Mouse (Mus musculus) CH12.LX (cell line): ENCODE measurements around the gene Pmp22. TPM values are rescaled to one million over a fixed set of nuclear protein-coding genes. Genes with fewer than 3 reads are reported as not detected.

Experiments
- DNase-seq: peaks from one replicate; pipeline ENCODE4 v3.0.0-alpha.2; 2013; ENCODE audit errors: extremely low read depth
- H3K27ac ChIP-seq: 2 replicates; pipeline ENCODE4 v1.5.1; 2012; ENCODE audit warnings: low read depth, mild to moderate bottlenecking, control low read depth, moderate library complexity; ENCODE audit not compliant: insufficient read depth
- H3K27me3 ChIP-seq: replicated peaks from 2 replicates; pipeline ENCODE3; 2012; ENCODE audit warnings: inconsistent platforms
- H3K36me3 ChIP-seq, 2 experiments: replicated peaks in 1 of 2; 2 replicates each; pipeline versions ENCODE3 to v1.6.1; 2012; ENCODE audit warnings: inconsistent platforms in 1 of 2, low read length in 1 of 2, mild to moderate bottlenecking in 1 of 2, mixed read lengths in 1 of 2, moderate library complexity in 1 of 2; ENCODE audit not compliant: control insufficient read depth in 1 of 2, insufficient read depth in 1 of 2
- H3K4me1 ChIP-seq, 2 experiments: 2 replicates each; pipeline ENCODE4 v1.6.1; 2012; ENCODE audit warnings: inconsistent platforms in 1 of 2, moderate library complexity in 1 of 2; ENCODE audit not compliant: insufficient read depth in 2 of 2, control insufficient read depth in 1 of 2
- H3K4me2 ChIP-seq: 2 replicates; pipeline ENCODE4 v1.6.1; 2012; ENCODE audit warnings: low read depth, mild to moderate bottlenecking, control low read depth; ENCODE audit not compliant: poor library complexity, insufficient read depth, severe bottlenecking
- H3K4me3 ChIP-seq, 3 experiments: fragments of 150-350 bp in 1 of 3; sonication (generic) in 1 of 3; replicated peaks in 1 of 3; 2 replicates each; pipeline versions ENCODE3 to v1.5.1; 2011 to 2012; ENCODE audit warnings: low read depth in 2 of 3, low read length in 2 of 3, mild to moderate bottlenecking in 2 of 3, moderate library complexity in 2 of 3, control low read depth in 1 of 3, improper control_type of control experiment in 1 of 3, inconsistent platforms in 1 of 3, mixed read lengths in 1 of 3; ENCODE audit not compliant: poor library complexity in 1 of 3
- H3K79me2 ChIP-seq: replicated peaks from 2 replicates; pipeline ENCODE4 v1.6.1; 2012; ENCODE audit warnings: mild to moderate bottlenecking, moderate library complexity; ENCODE audit not compliant: control insufficient read depth, poor library complexity, insufficient read depth, severe bottlenecking; ENCODE audit errors: extremely low read depth
- H3K9ac ChIP-seq: 2 replicates; pipeline ENCODE4 v1.6.1; 2012; ENCODE audit warnings: low read depth, mild to moderate bottlenecking, control low read depth, moderate library complexity; ENCODE audit not compliant: insufficient read depth
- H3K9me3 ChIP-seq: replicated peaks from 2 replicates; pipeline ENCODE3; 2012; ENCODE audit warnings: low read length, inconsistent platforms, mixed read lengths
- BHLHE40 ChIP-seq: IDR thresholded peaks from 2 replicates; pipeline ENCODE4 v1.6.1; 2011; ENCODE audit warnings: mild to moderate bottlenecking, low read depth, low read length, improper control_type of control experiment
- CHD1 ChIP-seq: IDR thresholded peaks from 2 replicates; pipeline ENCODE4 v1.6.1; 2012; ENCODE audit warnings: low read depth, low read length, improper control_type of control experiment, inconsistent platforms
- CTCF ChIP-seq, 2 experiments: IDR thresholded peaks in 1 of 2; conservative IDR thresholded peaks in 1 of 2; 2 replicates each; pipeline ENCODE4 v1.5.1; 2011 to 2012; ENCODE audit warnings: low read depth in 2 of 2, low read length in 2 of 2, improper control_type of control experiment in 1 of 2, inconsistent platforms in 1 of 2, mild to moderate bottlenecking in 1 of 2, moderate library complexity in 1 of 2
- ELF1 ChIP-seq: IDR thresholded peaks from 2 replicates; pipeline ENCODE4 v1.6.1; 2014; ENCODE audit warnings: low read depth, mild to moderate bottlenecking, inconsistent platforms, low read length, improper control_type of control experiment
- EP300 ChIP-seq: IDR thresholded peaks from 2 replicates; pipeline ENCODE4 v1.6.1; 2011; ENCODE audit warnings: low read length, improper control_type of control experiment
- ETS1 ChIP-seq: conservative IDR thresholded peaks from 2 replicates; pipeline ENCODE4 v1.6.1; 2012; ENCODE audit warnings: low read depth, mild to moderate bottlenecking, inconsistent platforms, low read length, improper control_type of control experiment, moderate library complexity
- IRF4 ChIP-seq: IDR thresholded peaks from 2 replicates; pipeline ENCODE4 v1.6.1; 2014; ENCODE audit warnings: low read depth, mild to moderate bottlenecking, inconsistent platforms, low read length, improper control_type of control experiment
- KAT2A ChIP-seq: IDR thresholded peaks from 2 replicates; pipeline ENCODE4 v1.6.1; 2012; ENCODE audit warnings: low read length, improper control_type of control experiment, inconsistent platforms; ENCODE audit not compliant: insufficient replicate concordance
- MAZ ChIP-seq: IDR thresholded peaks from 2 replicates; pipeline ENCODE4 v1.6.1; 2012; ENCODE audit warnings: low read depth, mild to moderate bottlenecking, inconsistent platforms, low read length, improper control_type of control experiment, moderate library complexity
- MEF2A ChIP-seq: IDR thresholded peaks from 2 replicates; pipeline ENCODE4 v1.6.1; 2014; ENCODE audit warnings: low read depth, mild to moderate bottlenecking, inconsistent platforms, low read length, improper control_type of control experiment, borderline replicate concordance
- MXI1 ChIP-seq: IDR thresholded peaks from 2 replicates; pipeline ENCODE4 v1.6.1; 2011; ENCODE audit warnings: mild to moderate bottlenecking, low read depth, low read length, improper control_type of control experiment
- NELFE ChIP-seq: IDR thresholded peaks from 2 replicates; pipeline ENCODE4 v1.6.1; 2011; ENCODE audit warnings: low read depth, low read length, improper control_type of control experiment
- PAX5 ChIP-seq: IDR thresholded peaks from 2 replicates; pipeline ENCODE4 v1.6.1; 2012; ENCODE audit warnings: low read length, inconsistent platforms, mixed read lengths
- RCOR1 ChIP-seq: conservative IDR thresholded peaks from 2 replicates; pipeline ENCODE4 v1.6.1; 2012; ENCODE audit warnings: low read depth, mild to moderate bottlenecking, inconsistent platforms, low read length, improper control_type of control experiment
- TCF12 ChIP-seq: IDR thresholded peaks from 2 replicates; pipeline ENCODE4 v1.6.1; 2014; ENCODE audit warnings: low read depth, mild to moderate bottlenecking, inconsistent platforms, low read length, improper control_type of control experiment
- dilution Hi-C: fragments of 300-500 bp; cut with MboI; formaldehyde crosslinking; loops from 2 replicates; pipeline ENCODE4 v1.14.3; 2020; ENCODE audit warnings: low sequenced_read_pairs; ENCODE audit not compliant: extremely low pct_unique_long_range_greater_than_20kb, extremely low pct_ligation_motif_present
- in situ Hi-C: fragments of 300-500 bp; cut with MboI; formaldehyde crosslinking; loops from 3 replicates; pipeline ENCODE4 v1.14.3; 2019; ENCODE audit warnings: low sequenced_read_pairs, low pct_ligation_motif_present, low pct_unique_long_range_greater_than_20kb, mixed read lengths
- polyA plus RNA-seq: library from polyadenylated mRNA; unstranded; fragments of >175 nt; gene quantifications from 2 replicates; pipeline ENCODE4 v1.2.1, GENCODE M21; 2012; ENCODE audit warnings: low read depth; ENCODE audit not compliant: insufficient read length
- total RNA-seq, 2 experiments: library from RNA; depleted of rRNA; stranded (reverse); fragments of 300-350 nt in 1 of 2; fragments of >200 nt in 1 of 2; gene quantifications; 2 replicates each; pipeline ENCODE4 v1.2.3; 2012 to 2014

Pmp22 gene
- total and polyA plus RNA-seq, 3 experiments, result not detected

DNA sequence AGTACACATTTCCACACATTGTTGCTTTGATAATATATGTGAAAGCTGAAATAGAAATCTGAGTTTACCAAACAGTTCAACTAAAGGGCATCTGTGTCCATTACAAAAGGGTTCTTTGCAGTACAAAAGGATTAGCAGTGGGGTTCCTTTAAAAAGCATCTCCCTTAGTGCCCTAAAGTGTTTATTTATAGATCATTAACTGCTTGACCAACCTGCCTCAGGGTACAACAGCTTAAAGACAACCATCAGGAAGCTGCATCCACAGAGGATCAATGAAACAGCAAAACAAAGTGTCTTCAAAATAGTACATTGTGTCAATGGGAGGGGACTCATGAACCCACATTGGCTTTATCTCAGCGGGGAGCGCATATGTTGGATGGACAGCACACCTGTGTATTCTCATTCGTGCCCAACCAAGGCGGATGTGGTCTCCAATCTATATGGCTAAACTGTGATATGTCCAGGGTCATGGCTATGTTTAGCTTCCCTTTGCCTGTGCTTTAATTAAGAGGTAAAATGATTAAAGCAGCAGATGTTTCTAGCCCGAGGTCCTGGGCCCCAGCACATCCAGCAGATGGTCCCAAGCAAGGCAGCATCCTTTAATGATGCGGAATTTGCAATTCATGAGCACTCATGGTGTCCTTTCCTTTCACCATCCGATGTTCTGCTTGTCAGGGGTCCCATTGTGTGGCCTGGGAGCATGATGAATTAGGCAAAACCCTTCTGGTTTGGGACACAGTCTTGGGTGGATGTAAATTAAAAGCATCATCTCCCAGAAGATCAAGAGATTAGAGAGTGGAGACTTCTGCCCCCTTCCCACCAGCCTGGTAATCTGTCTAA lies 51.7 kb downstream of the Pmp22 start:
- Histone ChIP-seq H3K9me3 (no peaks in the 10 kb centered on the region), H3K4me1 (peaks cover 0 to 2% of the 10 kb centered on the region in 2 experiments; a peak in 1 of 4 replicates), H3K9ac (no peak overlapping the region), H3K4me3 (no peak overlapping the region), H3K27ac (no peak overlapping the region), H3K27me3 (no peaks in the 10 kb centered on the region), H3K36me3 (no peaks in the 10 kb centered on the region), H3K79me2 (no peaks in the 10 kb centered on the region), H3K4me2 (no peak overlapping the region)
- DNase-seq, result no peak
- dilution Hi-C loops, result no loop called here
- no peak for TF ChIP-seq EP300
- TF ChIP-seq RCOR1, result no peak
- TF ChIP-seq MAZ, result no peak
- no peak for TF ChIP-seq KAT2A
- TF ChIP-seq IRF4, result no peak
- no peak for TF ChIP-seq MEF2A
- TF ChIP-seq BHLHE40, result no peak
- TF ChIP-seq CTCF (conservative IDR thresholded peaks at IDR 0.05 in 1 of 2, IDR thresholded peaks at IDR 0.05 in 1 of 2; ENCODE audit: low read depth in 2 of 2, low read length in 2 of 2), result no peak
- no peak for TF ChIP-seq CHD1
- in situ Hi-C loops, result no loop called here

DNA sequence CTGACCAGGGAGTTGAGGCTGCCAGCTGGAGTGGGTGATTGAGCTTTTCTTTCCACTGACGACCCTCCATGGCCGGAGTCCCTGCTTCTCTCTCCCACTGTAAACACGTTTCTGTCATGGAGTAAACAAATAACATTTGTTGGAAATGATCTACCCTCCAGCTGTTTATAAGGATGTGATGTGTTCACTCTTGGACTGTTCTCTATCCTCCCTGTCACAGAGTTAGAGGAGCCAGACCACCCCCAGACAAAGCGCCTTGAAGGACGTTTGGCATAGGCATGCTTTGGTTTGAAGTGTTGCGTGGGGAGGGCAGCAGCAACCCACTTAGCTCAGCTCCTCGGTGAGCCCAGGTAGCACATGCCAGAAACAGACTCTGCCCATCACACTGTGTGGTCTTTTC lies 60.0 kb downstream of the Pmp22 start:
- Histone ChIP-seq H3K27me3 (no peaks in the 10 kb centered on the region), H3K9ac (no peak overlapping the region), H3K4me1 (peaks cover 0 to 7% of the 10 kb centered on the region in 2 experiments; a peak in 1 of 4 replicates), H3K36me3 (no peaks in the 10 kb centered on the region), H3K79me2 (no peaks in the 10 kb centered on the region), H3K4me2 (no peak overlapping the region), H3K27ac (no peak overlapping the region), H3K4me3 (no peak overlapping the region), H3K9me3 (peaks cover 2% of the 10 kb centered on the region)
- TF ChIP-seq PAX5, result no peak
- no peak for TF ChIP-seq TCF12
- no peak for TF ChIP-seq MXI1
- TF ChIP-seq RCOR1, result no peak
- TF ChIP-seq ETS1, result no peak
- TF ChIP-seq ELF1, result no peak
- no peak for TF ChIP-seq NELFE
- dilution Hi-C loops, result no loop called here
- no peak for DNase-seq
- in situ Hi-C loops, result no loop called here
